Mouse (Mus musculus): ENCODE data around the gene Rnf185.

Gene Rnf185

GRCm38 (mm10) chr11:3396091-3396490 is 56.1 kb downstream of the Rnf185 start:
- no peak for DNase-seq (ENCODE audit: low read depth, low spot score)

DNA sequence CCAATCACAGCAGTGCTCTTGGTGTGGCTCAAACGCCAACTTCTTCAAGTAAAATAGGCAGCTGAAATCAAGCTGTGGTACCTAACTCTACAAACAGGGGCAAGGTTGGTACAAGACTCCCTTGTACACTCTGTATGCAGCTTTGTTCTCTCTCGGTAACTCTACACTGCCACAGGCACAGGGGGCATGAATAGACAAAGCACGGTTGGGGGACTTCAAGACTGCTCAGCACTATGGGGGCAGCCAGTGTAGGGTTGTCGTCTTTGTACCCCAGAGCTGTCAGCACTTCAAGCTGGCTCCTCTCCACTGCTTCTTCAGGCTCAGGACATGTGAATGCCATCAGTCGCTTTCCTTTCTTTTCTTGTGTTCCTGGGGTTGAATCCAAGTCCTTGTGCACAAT is 57.6 kb downstream of the Rnf185 start:
- no peak for DNase-seq (ENCODE audit: low read depth, low spot score)

- DNase-seq (ENCODE audit: low read depth, low spot score): no peak
Observed at GRCm38 (mm10) chr11:3392526-3392925, 59.6 kb downstream of the Rnf185 start.

DNA sequence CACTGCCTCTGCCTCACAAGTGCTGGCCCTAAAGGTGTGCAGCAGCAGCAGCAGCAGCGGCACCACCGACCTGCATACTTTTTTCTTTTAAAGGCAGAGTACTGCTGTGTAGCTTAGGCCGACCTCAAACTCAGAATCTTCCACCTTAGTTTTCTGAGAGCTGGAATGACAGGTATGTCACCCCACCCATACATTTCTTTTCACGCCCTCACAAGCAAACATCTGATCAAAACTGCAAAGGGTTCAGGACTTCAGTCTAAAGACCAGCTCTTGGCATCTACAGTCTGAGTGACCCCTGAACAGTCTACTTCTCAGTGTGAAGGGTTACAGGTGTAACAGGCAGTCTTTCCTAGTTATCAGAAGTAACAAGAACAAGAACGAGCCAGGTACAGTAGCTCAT is 61.4 kb downstream of the Rnf185 start:
- no peak for DNase-seq (ENCODE audit: low read depth, low spot score)

GRCm38 (mm10) chr11:3389996-3390395 is 62.2 kb downstream of the Rnf185 start:
- DNase-seq (ENCODE audit: low read depth, low spot score): no peak

- no peak for DNase-seq (ENCODE audit: low read depth, low spot score)
Observed at GRCm38 (mm10) chr11:3387482-3388196, 64.5 kb downstream of the Rnf185 start.

DNA sequence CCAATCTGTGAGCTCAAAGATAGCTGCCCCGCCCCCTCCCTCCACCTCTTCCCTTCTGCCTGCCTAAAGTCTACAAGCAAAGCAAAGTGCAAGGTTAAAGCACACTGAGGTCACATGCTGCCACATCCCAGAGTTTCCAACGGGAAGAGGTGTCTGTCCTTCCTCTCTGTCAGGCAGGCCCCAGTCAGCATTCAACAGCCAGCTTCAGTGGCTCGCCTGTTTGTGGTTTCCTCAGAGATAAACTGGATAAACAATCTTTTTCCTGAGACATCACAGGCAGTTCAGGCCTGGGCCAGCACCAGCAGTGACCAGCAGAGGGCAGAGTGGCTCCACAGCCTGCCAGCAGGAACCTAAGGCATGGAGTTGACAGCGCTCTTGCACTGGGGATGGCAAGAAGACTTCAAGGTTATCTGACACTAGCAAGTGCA is 65.2 kb downstream of the Rnf185 start:
- peak; percentile 60 for DNase-seq (ENCODE audit: low read depth, low spot score)

- DNase-seq (ENCODE audit: low read depth, low spot score): no peak
Observed at GRCm38 (mm10) chr11:3382602-3383594, 69.3 kb downstream of the Rnf185 start.

- DNase-seq (ENCODE audit: low read depth, low spot score): no peak
Observed at GRCm38 (mm10) chr11:3381148-3381814, 70.9 kb downstream of the Rnf185 start.

DNA sequence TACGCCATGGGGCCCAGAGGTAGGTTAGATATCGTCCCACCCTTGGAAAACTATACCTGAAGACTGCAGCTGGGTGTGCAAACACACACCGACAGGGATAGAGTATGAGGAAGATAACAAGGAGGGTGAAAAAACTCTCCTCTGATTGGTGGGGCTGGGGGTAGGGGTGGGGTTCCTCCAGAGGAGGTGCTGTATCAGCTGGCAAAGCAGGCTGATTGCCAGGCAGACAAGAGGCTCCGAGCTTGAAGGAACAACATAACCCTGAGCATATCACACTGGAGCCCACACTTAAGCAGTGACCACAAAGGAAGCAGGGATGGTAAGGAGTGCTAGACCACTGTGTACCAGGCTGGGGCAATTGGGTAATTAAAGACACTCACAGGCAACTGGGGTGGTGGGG is 72.7 kb downstream of the Rnf185 start:
- DNase-seq (ENCODE audit: low read depth, low spot score): no peak

- DNase-seq (ENCODE audit: low read depth, low spot score): no peak
Observed at GRCm38 (mm10) chr11:3374741-3375140, 77.4 kb downstream of the Rnf185 start.

GRCm38 (mm10) chr11:3374293-3374645 is 77.9 kb downstream of the Rnf185 start:
- DNase-seq (ENCODE audit: low read depth, low spot score): peak; percentile 38

GRCm38 (mm10) chr11:3373591-3374292 is 78.4 kb downstream of the Rnf185 start:
- DNase-seq (ENCODE audit: low read depth, low spot score): no peak

DNA sequence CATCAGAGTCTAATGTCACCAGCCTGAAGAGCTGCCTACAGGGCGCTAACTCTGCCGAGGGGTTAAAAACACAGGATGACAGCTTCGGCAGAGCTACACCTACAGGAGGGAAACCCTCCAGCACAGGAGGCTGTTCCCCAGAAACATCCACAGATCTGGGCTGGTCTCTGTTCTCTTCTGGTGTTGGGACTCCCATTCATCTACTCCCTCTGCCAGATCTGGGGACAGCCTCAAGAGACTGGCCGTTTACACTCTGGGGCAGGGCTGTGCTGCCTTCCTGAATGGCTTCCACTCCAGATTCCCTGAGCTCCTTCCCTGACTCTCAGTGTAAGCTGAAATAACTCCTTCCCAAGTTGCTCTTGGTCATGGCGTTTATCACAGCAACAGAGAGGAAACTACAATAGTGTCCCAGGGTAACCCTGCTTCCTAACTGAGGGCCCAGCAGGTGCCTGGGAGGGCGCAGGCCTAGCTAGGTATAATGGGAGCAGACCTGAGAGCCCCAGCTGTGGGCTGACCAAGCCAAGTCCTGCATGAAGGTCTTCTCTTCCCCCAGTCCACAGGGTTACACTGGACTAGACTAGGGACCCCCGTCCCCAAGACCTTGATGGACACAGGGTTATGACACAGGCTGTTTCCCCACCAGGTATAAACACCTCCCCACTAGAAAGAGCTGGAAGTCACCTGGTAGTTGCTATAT is 80.4 kb downstream of the Rnf185 start:
- no peak for DNase-seq (ENCODE audit: low read depth, low spot score)

DNA sequence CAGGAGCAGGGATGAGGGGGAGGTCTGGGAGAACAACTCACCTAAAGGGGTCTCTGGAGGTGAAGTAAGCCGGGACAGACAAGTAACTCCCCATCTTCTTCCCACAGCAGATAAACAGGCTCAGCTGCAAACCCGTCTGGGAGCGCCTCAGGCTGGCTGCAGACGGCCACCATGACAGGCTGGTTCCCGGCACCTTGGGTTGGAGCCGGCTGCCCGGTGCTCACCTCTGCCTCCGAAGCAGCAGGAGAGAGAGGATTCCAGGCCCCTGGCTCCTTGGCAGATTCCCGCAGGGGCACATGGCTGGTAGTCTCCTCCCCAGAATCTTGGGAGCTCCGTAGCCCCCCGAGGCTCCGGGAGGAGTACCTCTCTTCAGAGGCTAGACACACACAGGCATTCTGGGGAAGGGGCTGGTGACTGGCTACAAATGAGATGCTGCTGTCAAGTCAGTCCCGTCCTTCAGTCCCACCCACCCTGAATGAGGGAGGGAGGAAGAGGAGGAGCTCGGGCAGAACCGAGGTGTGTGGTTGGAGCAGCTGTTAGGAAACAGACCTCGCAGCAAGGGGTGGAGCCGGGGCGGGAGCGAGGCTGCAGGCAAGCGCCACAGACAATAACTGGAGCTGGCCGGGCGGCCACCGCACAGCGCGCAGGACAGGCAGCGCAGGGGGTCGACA is 81.1 kb downstream of the Rnf185 start:
- DNase-seq (ENCODE audit: low read depth, low spot score): peak; percentile 61

- DNase-seq (ENCODE audit: low read depth, low spot score): no peak
Observed at GRCm38 (mm10) chr11:3370162-3370561, 82.0 kb downstream of the Rnf185 start.

- DNase-seq (ENCODE audit: low read depth, low spot score): no peak
Observed at GRCm38 (mm10) chr11:3369449-3369848, 82.7 kb downstream of the Rnf185 start.

DNA sequence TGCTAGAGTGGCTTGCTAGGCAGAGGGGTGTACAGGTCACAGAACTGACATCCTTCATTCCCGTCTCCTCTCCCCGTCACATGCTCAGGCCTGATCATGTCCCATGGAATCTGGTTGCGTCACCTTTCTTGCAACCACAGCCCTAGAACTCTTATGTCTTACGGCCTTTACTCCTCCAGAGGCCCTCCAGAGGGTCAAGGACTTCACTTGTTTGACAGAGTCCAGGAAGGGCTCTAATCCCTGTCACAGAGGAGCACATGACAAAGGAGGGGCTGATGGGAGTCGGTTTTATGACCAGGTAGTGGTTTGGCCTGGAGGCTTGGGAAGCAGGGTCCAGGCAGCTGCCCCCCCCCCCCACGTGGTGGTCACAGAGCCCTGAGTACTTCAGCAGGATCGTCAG is 83.2 kb downstream of the Rnf185 start:
- DNase-seq (ENCODE audit: low read depth, low spot score): no peak

- no peak for DNase-seq (ENCODE audit: low read depth, low spot score)
Observed at GRCm38 (mm10) chr11:3366411-3366810, 85.8 kb downstream of the Rnf185 start.
